Mouse (Mus musculus) cerebellum, postnatal 25 days (tissue): ENCODE results near the gene Colgalt2.

ENCODE experiments used
- DNase-seq, 2 experiments: peaks; one replicate each; pipeline ENCODE4 v3.0.0; 2021; ENCODE audit warnings: mixed read lengths in 2 of 2

Colgalt2 gene

GRCm38 (mm10) chr1:152497581-152497980 is 98.0 kb downstream of the Colgalt2 start:
- no peak for DNase-seq

- no peak for DNase-seq
Measured at GRCm38 (mm10) chr1:152499802-152500201, 100.2 kb downstream of the Colgalt2 start.

- no peak for DNase-seq
Measured at GRCm38 (mm10) chr1:152506175-152506574, 106.5 kb downstream of the Colgalt2 start.

GRCm38 (mm10) chr1:152506726-152507125 is 107.1 kb downstream of the Colgalt2 start:
- DNase-seq, result no peak

- DNase-seq, result no peak
Measured at GRCm38 (mm10) chr1:152508481-152509220, 109.0 kb downstream of the Colgalt2 start.

GRCm38 (mm10) chr1:152511237-152511636 is 111.6 kb downstream of the Colgalt2 start:
- DNase-seq, result no peak

GRCm38 (mm10) chr1:152514256-152514655 is 114.6 kb downstream of the Colgalt2 start:
- no peak for DNase-seq

GRCm38 (mm10) chr1:152517057-152517570 is 117.5 kb downstream of the Colgalt2 start:
- no peak for DNase-seq

GRCm38 (mm10) chr1:152518971-152519370 is 119.3 kb downstream of the Colgalt2 start:
- no peak for DNase-seq

GRCm38 (mm10) chr1:152520798-152521575 is 121.4 kb downstream of the Colgalt2 start:
- DNase-seq, result peak; percentile 35 to 63

GRCm38 (mm10) chr1:152522226-152522625 is 122.6 kb downstream of the Colgalt2 start:
- no peak for DNase-seq

GRCm38 (mm10) chr1:152523292-152523691 is 123.7 kb downstream of the Colgalt2 start:
- DNase-seq, result no peak

GRCm38 (mm10) chr1:152524098-152524892 is 124.7 kb downstream of the Colgalt2 start:
- DNase-seq, result no peak

GRCm38 (mm10) chr1:152524987-152525648 is 125.5 kb downstream of the Colgalt2 start:
- DNase-seq, result peak; percentile 71 to 82

- no peak for DNase-seq
Measured at GRCm38 (mm10) chr1:152526154-152526553, 126.5 kb downstream of the Colgalt2 start.

- no peak for DNase-seq
Measured at GRCm38 (mm10) chr1:152528214-152528613, 128.6 kb downstream of the Colgalt2 start.

- DNase-seq, result no peak
Measured at GRCm38 (mm10) chr1:152528778-152529177, 129.1 kb downstream of the Colgalt2 start.

- no peak for DNase-seq
Measured at GRCm38 (mm10) chr1:152531498-152531897, 131.9 kb downstream of the Colgalt2 start.

GRCm38 (mm10) chr1:152534531-152534930 is 134.9 kb downstream of the Colgalt2 start:
- DNase-seq, result no peak

- DNase-seq, result no peak
Measured at GRCm38 (mm10) chr1:152536416-152537018, 136.9 kb downstream of the Colgalt2 start.

- DNase-seq, result no peak
Measured at GRCm38 (mm10) chr1:152537186-152537585, 137.6 kb downstream of the Colgalt2 start.

GRCm38 (mm10) chr1:152538817-152539216 is 139.2 kb downstream of the Colgalt2 start:
- no peak for DNase-seq
